Mouse (Mus musculus) ES-Bruce4 (cell line): ENCODE measurements at regions not wholly inside any gene's neighbourhood (a gene's known extent, or its start where the extent isn't known, plus 50 kb on each side); places are given as distances from the start of the nearest gene placed in this dataset.

Experiments
- CTCF ChIP-seq: IDR thresholded peaks from one replicate; pipeline ENCODE4 v1.8.1; 2011; ENCODE audit warnings: low read depth, low read length
- EP300 ChIP-seq: IDR thresholded peaks from 2 replicates; pipeline ENCODE4 v1.6.1; 2011; ENCODE audit warnings: low read depth, low read length; ENCODE audit not compliant: insufficient read depth
- POLR2A ChIP-seq: IDR thresholded peaks from one replicate; pipeline ENCODE4 v1.8.1; 2011; ENCODE audit warnings: low read length; ENCODE audit not compliant: insufficient read depth

- no peak for TF ChIP-seq CTCF
- TF ChIP-seq POLR2A = no peak
- no peak for TF ChIP-seq EP300
These were observed 341.9 kb upstream of the Nova1 start for GRCm38 (mm10) chr12:47160626-47161025.
